Mouse (Mus musculus) retina, postnatal 7 days (tissue): ENCODE data around the gene Tmem145.
"Not testable (repeated sequence)": the region's sequence is repeated elsewhere in the genome, so short reads cannot be mapped to it uniquely, and the experiment has no call there.

Source experiments
- DNase-seq: peaks from one replicate; pipeline ENCODE4 v3.0.0-alpha.2; 2012; ENCODE audit warnings: low read depth, low spot score

The Tmem145 gene

GRCm38 (mm10) chr7:25317446-25317999, 11.6 kb downstream of the Tmem145 start:
- no peak for DNase-seq

GRCm38 (mm10) chr7:25322058-25322484, 16.2 kb downstream of the Tmem145 start:
- no peak for DNase-seq

GRCm38 (mm10) chr7:25323219-25323618, 17.3 kb downstream of the Tmem145 start:
- no peak for DNase-seq

- not testable (repeated sequence) for DNase-seq
These were observed 19.5 kb downstream of the Tmem145 start for GRCm38 (mm10) chr7:25325431-25325830.

GRCm38 (mm10) chr7:25326233-25326632, 20.3 kb downstream of the Tmem145 start:
- no peak for DNase-seq

GRCm38 (mm10) chr7:25333596-25334307, 27.8 kb downstream of the Tmem145 start:
- peak; percentile 76 for DNase-seq

- DNase-seq = no peak
These were observed 28.6 kb downstream of the Tmem145 start for GRCm38 (mm10) chr7:25334472-25334871.

- DNase-seq = no peak
These were observed 33.4 kb downstream of the Tmem145 start for GRCm38 (mm10) chr7:25339329-25339728.

GRCm38 (mm10) chr7:25341000-25341784, 35.3 kb downstream of the Tmem145 start:
- no peak for DNase-seq

GRCm38 (mm10) chr7:25348861-25349260, 43.0 kb downstream of the Tmem145 start:
- no peak for DNase-seq

- DNase-seq = peak; percentile 27
These were observed 52.9 kb downstream of the Tmem145 start for GRCm38 (mm10) chr7:25358721-25359206.

- no peak for DNase-seq
These were observed 57.2 kb downstream of the Tmem145 start for GRCm38 (mm10) chr7:25363151-25363550.

GRCm38 (mm10) chr7:25363632-25364031, 57.7 kb downstream of the Tmem145 start:
- no peak for DNase-seq
